Mouse (Mus musculus): ENCODE measurements around the gene Nrg3. TPM values are rescaled to one million over a fixed set of nuclear protein-coding genes. Genes with fewer than 3 reads are reported as not detected.

The Nrg3 gene
- total RNA-seq, 4 experiments from 2014 or later = not detected

Small RNA genes lying within 50 kb of the gene (microRNA-seq; reads per million reads assigned to microRNA genes)
- not detected for gene Gm27332
